Mouse (Mus musculus) liver, embryonic 16.5 days (tissue): Measurements from ENCODE around the gene Lbh. TPM values are rescaled to one million over a fixed set of nuclear protein-coding genes. Genes with fewer than 3 reads are reported as not detected.

Source experiments
- ATAC-seq: fragments of 200-750 bp; cut with Nextera tagmentation; 2 replicates; pipeline ENCODE4 v1.8.0; 2017; ENCODE audit warnings: low read depth, mild to moderate bottlenecking, moderate number of reproducible peaks, moderate library complexity
- H3K27ac ChIP-seq: fragments of 300-500 bp; sonication (generic); 2 replicates; pipeline ENCODE4 v1.5.1; 2014; ENCODE audit warnings: mild to moderate bottlenecking, low read length
- H3K27me3 ChIP-seq: fragments of 300-500 bp; sonication (generic); 2 replicates; pipeline ENCODE4 v1.6.1; 2014; ENCODE audit warnings: low read depth, low read length, mixed read lengths; ENCODE audit not compliant: control insufficient read depth, insufficient read depth
- H3K36me3 ChIP-seq: fragments of 300-500 bp; sonication (generic); 2 replicates; pipeline ENCODE4 v1.6.1; 2014; ENCODE audit warnings: mild to moderate bottlenecking; ENCODE audit not compliant: control insufficient read depth, insufficient read depth
- H3K4me1 ChIP-seq: fragments of 300-500 bp; sonication (generic); 2 replicates; pipeline ENCODE4 v1.6.1; 2014; ENCODE audit warnings: low read depth, low read length, mixed read lengths; ENCODE audit not compliant: control insufficient read depth
- H3K4me2 ChIP-seq: fragments of 300-500 bp; sonication (generic); 2 replicates; pipeline ENCODE4 v1.6.1; 2014; ENCODE audit warnings: low read depth, low read length, mixed read lengths
- H3K4me3 ChIP-seq: fragments of 300-500 bp; sonication (generic); 2 replicates; pipeline ENCODE4 v1.5.1; 2014; ENCODE audit warnings: low read depth, mild to moderate bottlenecking, low read length
- H3K9ac ChIP-seq: fragments of 300-500 bp; sonication (generic); 2 replicates; pipeline ENCODE4 v1.6.1; 2014; ENCODE audit warnings: low read depth, low read length
- H3K9me3 ChIP-seq: fragments of 300-500 bp; sonication (generic); replicated peaks from 2 replicates; pipeline ENCODE4 v1.6.1; 2016; ENCODE audit warnings: low read length; ENCODE audit not compliant: control insufficient read depth
- WGBS: fragments of 180-500 bp; shearing (Covaris S2); extraction: QIAGEN DNeasy Blood & Tissue Kit; methylation state at CpG from one replicate; pipeline ENCODE4 v1.1.7; 2014; ENCODE audit not compliant: insufficient replicate concordance; 5-methylcytosine and 5-hydroxymethylcytosine counted together
- polyA plus RNA-seq: library from polyadenylated mRNA; unstranded; fragments of >200 nt; fragmentation: Nextera tagmentation; extraction: Ambion mirVana; gene quantifications from 2 replicates; pipeline ENCODE4 v1.2.1, GENCODE M21; 2015

The Lbh gene
- polyA plus RNA-seq, 1 experiment from 2014 or later: 0.80 TPM

GRCm38 (mm10) chr17:72918571-72919541, 751 bp downstream of the Lbh start:
- ATAC-seq: peak; percentile 14
- Histone ChIP-seq H3K4me1 (no peaks in the 10 kb centered on the region; the same call in 1 of the 2 replicates), H3K27ac (peak overlapping the region; percentile 42), H3K36me3 (no peaks in the 10 kb centered on the region), H3K9ac (peak overlapping the region; percentile 62), H3K4me3 (peak overlapping the region; percentile 61), H3K27me3 (peaks cover 36% of the 10 kb centered on the region), H3K9me3 (no peaks in the 10 kb centered on the region), H3K4me2 (peak overlapping the region; percentile 72)
- WGBS: under 1% methylated on average over 54 of the region's 54 CpGs

- H3K36me3 ChIP-seq: no peaks in the 10 kb centered on the region
- H3K4me1 ChIP-seq: no peaks in the 10 kb centered on the region; the same call in 1 of the 2 replicates
- H3K9me3 ChIP-seq: no peaks in the 10 kb centered on the region
- no peak for ATAC-seq
- H3K9ac ChIP-seq: no peak overlapping the region
- peak overlapping the region; percentile 72 for H3K4me2 ChIP-seq
- peaks cover 36% of the 10 kb centered on the region for H3K27me3 ChIP-seq
- H3K4me3 ChIP-seq: peak overlapping the region; percentile 61
- no peak overlapping the region for H3K27ac ChIP-seq
- WGBS: 27% methylated on average over 3 of the region's 3 CpGs
Observed at GRCm38 (mm10) chr17:72919641-72920040, 1.5 kb downstream of the Lbh start.

GRCm38 (mm10) chr17:72920430-72920829, 2.3 kb downstream of the Lbh start:
- WGBS: 30% methylated on average over 2 of the region's 2 CpGs

GRCm38 (mm10) chr17:72920971-72921370, 2.9 kb downstream of the Lbh start:
- Histone ChIP-seq H3K9me3 (no peaks in the 10 kb centered on the region), H3K36me3 (no peaks in the 10 kb centered on the region), H3K9ac (no peak overlapping the region), H3K4me1 (no peaks in the 10 kb centered on the region; the same call in 1 of the 2 replicates), H3K27me3 (peaks cover 35% of the 10 kb centered on the region), H3K27ac (no peak overlapping the region), H3K4me2 (no peak overlapping the region), H3K4me3 (no peak overlapping the region)
- ATAC-seq: no peak
- WGBS: 47% methylated on average over 9 of the region's 9 CpGs

More at GRCm38 (mm10) chr17:72920430-72920829, 2.3 kb downstream of the Lbh start:
- H3K9me3 ChIP-seq: no peaks in the 10 kb centered on the region
- H3K36me3 ChIP-seq: no peaks in the 10 kb centered on the region
- H3K27ac ChIP-seq: no peak overlapping the region
- no peaks in the 10 kb centered on the region; the same call in 1 of the 2 replicates for H3K4me1 ChIP-seq
- no peak for ATAC-seq
- peaks cover 36% of the 10 kb centered on the region for H3K27me3 ChIP-seq
- H3K4me3 ChIP-seq: no peak overlapping the region; the same call in 1 of the 2 replicates
- H3K9ac ChIP-seq: no peak overlapping the region
- no peak overlapping the region for H3K4me2 ChIP-seq

GRCm38 (mm10) chr17:72922206-72922605, 4.1 kb downstream of the Lbh start:
- Histone ChIP-seq H3K36me3 (no peaks in the 10 kb centered on the region), H3K4me2 (no peak overlapping the region), H3K27ac (no peak overlapping the region), H3K27me3 (peaks cover 27% of the 10 kb centered on the region), H3K4me3 (no peak overlapping the region), H3K9ac (no peak overlapping the region), H3K4me1 (no peaks in the 10 kb centered on the region; the same call in 1 of the 2 replicates), H3K9me3 (no peaks in the 10 kb centered on the region)
- WGBS: 54% methylated on average over 5 of the region's 5 CpGs
- no peak for ATAC-seq

GRCm38 (mm10) chr17:72923283-72923682, 5.2 kb downstream of the Lbh start:
- Histone ChIP-seq H3K4me2 (no peak overlapping the region), H3K9ac (no peak overlapping the region), H3K36me3 (no peaks in the 10 kb centered on the region), H3K4me1 (no peaks in the 10 kb centered on the region; the same call in 1 of the 2 replicates), H3K27me3 (peaks cover 16% of the 10 kb centered on the region), H3K9me3 (no peaks in the 10 kb centered on the region), H3K4me3 (no peak overlapping the region), H3K27ac (no peak overlapping the region)
- WGBS: 63% methylated on average over 4 of the region's 4 CpGs
- no peak for ATAC-seq

GRCm38 (mm10) chr17:72924295-72924694, 6.2 kb downstream of the Lbh start:
- H3K27ac ChIP-seq: no peak overlapping the region
- H3K4me2 ChIP-seq: no peak overlapping the region
- no peak overlapping the region for H3K4me3 ChIP-seq
- no peaks in the 10 kb centered on the region; the same call in 1 of the 2 replicates for H3K4me1 ChIP-seq
- no peaks in the 10 kb centered on the region for H3K9me3 ChIP-seq
- H3K36me3 ChIP-seq: no peaks in the 10 kb centered on the region
- no peak for ATAC-seq
- WGBS: 49% methylated on average over 8 of the region's 8 CpGs
- H3K27me3 ChIP-seq: peaks cover 6% of the 10 kb centered on the region
- no peak overlapping the region for H3K9ac ChIP-seq

- H3K36me3 ChIP-seq: no peaks in the 10 kb centered on the region
- WGBS: 53% methylated on average over 6 of the region's 6 CpGs
- H3K27ac ChIP-seq: no peak overlapping the region
- no peak overlapping the region for H3K4me2 ChIP-seq
- H3K4me1 ChIP-seq: no peaks in the 10 kb centered on the region
- H3K4me3 ChIP-seq: no peak overlapping the region
- H3K27me3 ChIP-seq: no peaks in the 10 kb centered on the region
- no peaks in the 10 kb centered on the region for H3K9me3 ChIP-seq
- no peak overlapping the region for H3K9ac ChIP-seq
- no peak for ATAC-seq
Observed at GRCm38 (mm10) chr17:72925111-72925510, 7.0 kb downstream of the Lbh start.
